Mouse (Mus musculus): ENCODE results near the gene Unc45a. TPM values are rescaled to one million over a fixed set of nuclear protein-coding genes. Genes with fewer than 3 reads are reported as not detected.

Gene Unc45a
- total RNA-seq, 2 experiments from 2014 or later, result 15.8 to 16.0 TPM

DNA sequence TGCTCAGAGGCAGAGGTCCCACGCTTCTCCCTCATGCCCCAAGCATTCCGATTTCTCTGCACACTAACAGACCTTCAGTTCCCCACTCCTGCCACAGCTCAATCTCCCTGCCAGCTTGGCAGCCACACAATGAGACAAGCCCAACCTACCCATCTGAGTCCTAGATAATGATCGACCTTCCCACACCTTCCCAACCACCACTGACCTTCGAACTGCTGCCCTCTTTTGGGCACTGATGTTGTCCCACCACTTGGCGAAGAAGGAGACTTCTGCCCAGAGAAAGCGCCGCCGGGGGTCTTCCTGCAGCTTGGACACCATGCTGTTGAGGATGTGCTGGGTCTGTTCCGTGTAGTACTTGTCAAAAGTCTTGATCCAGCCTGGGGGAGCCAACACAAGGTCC is 27.2 kb upstream of the Unc45a start:
- no peak for DNase-seq

DNA sequence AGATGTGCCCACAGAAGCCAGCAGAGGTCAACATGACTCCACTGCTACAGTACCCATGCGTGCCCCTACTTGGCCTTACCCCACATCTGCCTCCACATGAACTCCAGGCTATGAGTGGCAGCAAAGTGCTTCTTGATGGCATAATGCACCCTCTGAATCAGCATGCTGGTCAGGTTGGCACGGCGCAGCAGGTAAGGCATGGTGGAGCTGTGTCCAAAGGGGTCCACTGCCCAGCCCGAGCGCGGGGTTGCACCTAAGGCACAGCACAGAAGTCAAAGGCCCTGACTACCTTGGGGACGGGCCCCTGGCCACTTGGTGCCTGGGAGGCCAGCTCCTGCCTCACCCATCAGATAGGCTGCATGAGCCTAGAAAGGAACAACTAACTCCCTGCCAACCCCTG is 26.4 kb upstream of the Unc45a start:
- no peak for DNase-seq

DNA sequence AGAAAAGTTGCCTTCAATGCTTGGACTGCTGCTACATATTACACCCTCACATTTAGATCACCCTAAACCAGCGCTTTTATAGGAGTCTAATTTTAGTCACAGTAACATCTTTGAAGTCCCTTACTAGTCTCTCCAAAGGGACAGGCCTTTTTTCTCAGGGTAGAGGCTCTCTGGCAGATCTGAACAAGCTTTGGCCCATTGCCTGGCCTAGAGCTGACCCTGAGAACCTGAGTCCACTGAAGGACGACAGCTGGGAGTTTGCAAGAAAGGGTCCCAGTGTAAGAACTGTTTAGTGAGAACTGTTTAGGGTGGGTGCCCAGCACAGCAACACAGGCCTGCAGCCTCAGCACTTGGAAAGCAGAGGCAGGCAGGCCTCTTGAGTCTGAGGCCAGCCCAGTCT is 25.0 kb upstream of the Unc45a start:
- peak in 1 of 2 experiments; percentile 60 for DNase-seq

DNA sequence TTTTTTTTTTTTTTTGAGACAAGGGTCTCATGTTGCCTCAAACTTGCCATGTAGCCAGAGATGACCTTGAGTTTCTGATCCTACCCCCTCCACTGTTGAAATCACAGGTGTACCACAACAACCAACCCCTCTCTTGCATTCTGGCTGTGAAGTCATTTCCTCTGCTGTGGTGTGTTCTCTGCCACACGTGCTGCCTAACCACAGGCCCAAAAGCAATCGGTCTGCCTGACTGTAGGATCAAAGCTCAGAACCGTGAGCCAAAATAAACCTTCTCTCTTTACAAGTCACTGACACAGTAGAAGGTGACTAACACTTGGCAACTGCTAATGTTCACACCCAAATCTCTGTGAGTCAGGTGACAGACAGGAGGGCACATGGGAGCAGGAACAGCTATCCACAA is 19.6 kb upstream of the Unc45a start:
- DNase-seq, result no peak

DNA sequence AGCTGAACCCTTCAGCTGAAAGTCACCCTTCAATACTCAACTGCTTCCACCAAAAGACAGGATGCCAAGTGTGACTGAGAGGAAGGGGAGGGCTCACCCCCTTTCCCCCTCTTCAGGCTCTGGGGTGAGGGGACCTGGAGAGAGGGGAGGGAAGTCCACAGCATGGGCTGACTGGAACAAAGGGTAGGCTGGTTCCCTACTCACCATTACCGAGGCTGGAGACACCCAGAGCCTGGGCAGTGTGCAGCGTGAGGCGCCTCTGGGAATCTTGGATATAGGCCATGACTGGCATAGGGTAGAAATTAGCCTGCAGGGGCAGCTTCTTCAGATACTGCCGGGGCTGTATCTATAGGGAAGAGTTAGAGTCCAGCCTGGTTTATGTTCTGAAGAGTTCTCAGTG is 17.2 kb upstream of the Unc45a start:
- no peak for DNase-seq

DNA sequence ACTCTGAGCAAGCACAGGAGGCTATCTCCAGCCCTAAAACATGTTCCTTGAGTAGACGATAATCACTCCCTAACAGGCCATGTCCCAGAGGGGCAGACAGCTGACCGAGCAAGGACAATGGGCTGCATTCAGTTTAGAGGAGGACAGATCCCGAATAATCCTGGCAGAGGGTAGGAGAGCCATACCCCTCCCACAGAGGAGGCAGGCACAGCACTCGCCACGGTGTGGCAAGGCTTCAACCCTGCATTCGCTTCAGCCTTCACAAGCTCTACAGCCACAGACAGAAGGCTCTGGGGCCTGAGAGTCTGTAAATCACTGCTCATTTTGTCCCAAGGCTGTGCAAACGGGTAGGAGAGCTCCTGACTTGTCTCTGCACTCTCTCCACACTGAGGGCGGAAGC is 16.4 kb upstream of the Unc45a start:
- peak in 1 of 2 experiments; percentile 43 for DNase-seq

DNA sequence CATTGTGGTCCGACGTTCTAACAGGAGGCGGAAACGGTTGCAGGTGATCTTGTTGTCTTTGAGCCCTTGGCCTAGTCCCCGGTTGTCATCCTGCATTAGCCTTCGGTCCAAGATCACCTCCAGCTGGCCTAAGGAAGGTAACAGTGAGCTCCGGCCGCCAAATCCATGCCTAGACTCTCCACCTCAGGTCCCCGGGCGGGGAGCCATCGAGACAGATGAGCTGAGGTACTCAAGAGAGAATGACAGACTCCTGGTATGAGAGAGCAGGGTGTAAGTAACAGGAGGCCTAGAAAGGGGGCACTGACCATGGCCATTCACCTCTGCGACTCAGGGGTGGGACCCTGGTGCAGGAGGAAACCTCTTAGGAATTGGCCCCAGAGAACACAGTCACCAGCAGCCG is 15.5 kb upstream of the Unc45a start:
- DNase-seq, result no peak

DNA sequence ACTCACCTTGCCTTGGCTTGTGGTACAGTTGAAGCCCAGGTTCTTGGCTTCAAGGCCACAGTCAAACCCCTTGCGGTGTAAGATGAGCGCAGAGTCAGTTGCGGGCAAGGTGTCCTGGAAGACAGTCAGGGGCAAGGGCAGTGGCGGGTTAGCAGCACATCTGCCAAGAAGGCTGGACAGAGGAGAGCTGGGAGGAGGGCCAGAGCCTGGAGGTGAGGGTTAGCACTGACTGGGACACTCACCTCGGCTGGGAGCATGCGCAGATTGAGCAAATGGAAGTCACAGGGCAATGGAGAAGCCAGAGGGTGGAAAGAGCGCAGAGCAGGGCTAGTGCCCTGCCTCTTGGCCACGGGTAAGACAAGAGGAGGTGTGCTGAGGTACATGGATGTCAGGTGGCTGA is 12.1 kb upstream of the Unc45a start:
- DNase-seq, result no peak

DNA sequence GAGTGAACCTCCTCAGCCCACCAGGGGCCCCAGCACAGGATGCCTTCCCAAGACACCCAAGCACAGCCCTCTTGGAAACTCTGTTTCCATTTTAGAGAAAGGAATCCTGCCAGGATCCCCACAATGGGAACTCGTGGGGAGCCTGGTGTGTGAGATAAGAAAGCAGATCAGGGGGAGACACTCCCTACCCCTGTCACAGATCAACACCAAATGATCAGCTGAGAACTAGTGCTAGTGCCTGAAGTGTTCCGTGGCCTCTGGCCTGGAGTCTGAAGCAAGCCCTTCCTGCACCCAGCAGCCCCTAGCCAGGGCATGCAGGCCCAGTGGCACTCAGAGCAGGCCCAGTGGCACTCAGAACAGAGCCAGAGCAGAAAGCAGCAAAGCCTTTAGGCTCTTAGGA is 10.0 kb upstream of the Unc45a start:
- DNase-seq, result no peak

DNA sequence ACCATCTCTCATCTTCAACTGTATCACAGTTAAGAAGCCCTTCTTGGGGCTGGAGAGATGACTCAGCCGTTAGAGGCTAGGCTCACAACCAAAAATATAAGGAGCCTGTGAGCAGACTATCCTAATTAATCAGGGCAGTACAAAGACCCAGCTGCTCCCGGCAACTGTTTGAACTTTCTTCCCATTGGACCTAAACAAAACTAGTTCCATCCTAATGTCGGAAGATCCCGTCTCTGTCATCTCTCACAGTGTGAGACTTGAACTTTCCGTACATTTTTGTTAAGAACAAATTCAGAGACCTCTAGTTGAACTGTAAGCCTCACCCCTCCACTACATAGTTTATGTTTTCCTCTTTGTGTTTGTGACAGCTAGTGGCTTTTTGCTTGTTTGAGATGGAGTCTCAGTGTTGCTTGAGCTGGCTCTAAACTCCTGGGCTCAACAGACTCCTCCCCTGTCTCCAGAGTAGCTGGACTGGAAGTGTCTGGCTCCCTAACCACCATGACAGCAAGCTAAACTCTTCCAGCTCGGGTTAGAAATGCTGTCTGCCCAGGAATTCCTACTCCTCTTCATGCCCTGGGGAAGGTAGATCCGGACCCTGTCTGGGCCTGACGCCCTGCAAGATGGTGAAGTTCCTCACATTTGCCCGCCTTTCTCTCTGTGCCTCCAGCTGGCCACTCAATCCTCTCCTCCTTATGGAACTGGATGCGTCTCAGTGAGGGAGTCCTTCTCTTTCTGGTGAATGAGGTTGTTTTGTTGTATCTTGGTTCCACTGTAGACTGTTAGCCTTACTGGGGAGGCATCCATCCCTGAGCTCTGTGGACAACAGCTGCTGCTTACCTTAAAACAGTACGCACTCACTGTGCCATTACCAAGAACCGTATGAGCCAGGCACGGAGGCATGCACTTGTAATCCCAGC is 7.1 kb upstream of the Unc45a start:
- no peak for DNase-seq

DNA sequence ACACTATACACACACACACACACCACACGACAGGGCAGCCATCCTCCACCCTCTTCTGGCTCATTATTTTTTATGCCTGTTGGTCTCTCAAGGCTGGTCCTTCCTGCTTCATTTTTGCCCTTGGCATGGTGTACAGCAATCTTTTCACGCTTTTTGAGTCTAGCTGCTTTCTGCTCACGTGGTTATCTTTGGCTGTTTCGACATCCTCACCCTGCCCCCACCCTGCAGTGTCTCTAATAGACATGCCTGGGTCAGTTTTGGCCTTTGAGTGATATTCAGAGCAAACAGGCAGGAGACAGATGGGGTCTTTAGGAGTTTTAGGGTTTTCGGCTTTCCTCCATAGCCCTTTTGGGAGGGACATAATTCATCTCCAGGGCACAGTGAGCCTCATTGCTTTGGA is 6.0 kb upstream of the Unc45a start:
- no peak for DNase-seq

DNA sequence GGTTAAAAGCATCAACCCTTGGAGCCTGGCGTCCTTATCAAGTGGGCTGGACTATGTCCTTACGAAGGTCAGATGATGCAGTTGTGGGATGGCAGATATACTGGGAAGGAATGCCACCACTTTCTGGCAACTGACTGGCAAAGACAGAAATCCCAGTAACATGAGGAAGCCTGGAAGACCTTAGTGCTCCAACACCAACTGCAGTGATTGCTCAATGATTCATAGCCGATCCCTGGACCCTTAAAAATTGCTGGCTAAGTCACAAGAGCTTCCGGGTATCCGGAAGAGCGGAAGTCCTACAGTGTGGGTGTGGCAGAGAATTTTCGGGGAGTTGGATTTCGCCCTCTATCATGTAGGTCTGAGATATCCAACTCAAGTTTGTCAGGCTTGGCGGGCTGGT is 5.4 kb upstream of the Unc45a start:
- DNase-seq, result no peak

DNA sequence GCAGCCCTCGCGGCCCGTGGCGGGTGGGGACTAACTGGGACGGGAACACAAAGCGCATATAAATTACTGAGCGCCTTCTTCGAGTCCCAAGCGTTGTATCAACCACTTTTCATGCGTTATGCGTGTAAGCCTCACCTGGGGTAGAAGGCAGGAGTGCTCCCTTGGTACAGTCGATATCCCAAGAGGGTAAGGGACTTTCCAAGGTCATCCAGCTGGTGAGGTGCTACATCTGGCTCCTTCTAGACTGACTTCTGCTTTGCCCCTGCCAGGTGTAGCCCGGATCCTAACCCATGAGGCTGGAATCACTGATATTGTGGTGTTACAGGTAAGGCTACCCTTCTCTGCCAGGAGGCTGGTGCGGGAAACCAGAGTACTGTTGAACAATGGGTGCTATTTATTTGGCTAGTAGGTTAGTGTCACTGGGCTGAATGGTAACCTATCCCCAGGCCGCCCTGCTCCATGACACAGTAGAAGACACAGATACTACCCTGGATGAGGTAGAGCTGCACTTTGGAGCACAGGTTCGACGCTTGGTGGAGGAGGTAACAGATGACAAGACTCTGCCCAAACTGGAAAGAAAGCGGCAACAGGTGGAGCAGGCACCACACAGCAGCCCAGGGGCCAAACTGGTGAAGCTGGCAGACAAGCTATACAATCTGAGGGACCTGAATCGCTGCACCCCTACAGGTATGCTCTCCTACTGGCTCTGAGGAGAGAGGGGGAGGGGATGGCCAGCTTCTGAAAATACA is 2.6 kb upstream of the Unc45a start:
- no peak for DNase-seq

DNA sequence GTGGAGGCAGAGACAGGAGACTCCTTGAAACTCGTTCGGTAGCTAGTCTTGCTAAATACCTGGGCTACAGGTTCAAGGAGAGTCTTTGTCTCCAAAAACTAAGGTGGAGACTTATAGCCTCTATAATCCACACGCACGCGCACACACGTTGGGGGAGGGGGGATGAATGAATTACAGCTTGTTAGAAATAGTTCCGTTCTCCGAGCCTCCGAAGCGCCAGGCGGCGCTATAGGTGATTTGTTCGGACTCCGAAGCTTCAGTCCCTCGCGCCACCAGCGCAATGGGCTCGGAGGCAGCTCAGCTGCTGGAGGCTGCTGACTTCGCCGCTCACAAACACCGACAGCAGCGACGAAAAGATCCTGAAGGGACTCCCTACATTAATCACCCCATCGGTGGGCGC is 2.1 kb upstream of the Unc45a start, which contains the start of gene Hddc3:
Hddc3 (plus strand) TSS at position 247 of the 400 bp plus-strand sequence.
- DNase-seq, result peak; percentile 93 to 98

DNA sequence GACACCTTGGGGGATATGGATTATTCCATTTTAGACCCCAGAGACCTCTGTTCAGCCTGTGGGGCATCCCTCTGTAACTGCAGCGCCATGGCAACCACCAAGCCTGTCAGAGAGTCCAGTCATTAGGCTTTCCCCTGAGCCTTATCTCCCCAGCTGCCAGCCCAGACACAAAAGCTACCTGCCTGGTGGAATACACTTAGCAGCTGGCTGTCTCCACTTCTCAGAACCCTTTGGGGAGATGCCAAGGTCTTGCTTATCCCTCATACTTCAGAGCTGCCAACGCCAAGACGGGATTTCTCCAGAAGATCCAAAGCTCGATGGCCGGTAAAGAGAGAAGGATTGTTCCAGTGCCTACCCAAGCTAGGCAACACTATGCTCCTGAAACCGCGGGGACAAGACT is 988 bp upstream of the Unc45a start:
- DNase-seq, result no peak

DNA sequence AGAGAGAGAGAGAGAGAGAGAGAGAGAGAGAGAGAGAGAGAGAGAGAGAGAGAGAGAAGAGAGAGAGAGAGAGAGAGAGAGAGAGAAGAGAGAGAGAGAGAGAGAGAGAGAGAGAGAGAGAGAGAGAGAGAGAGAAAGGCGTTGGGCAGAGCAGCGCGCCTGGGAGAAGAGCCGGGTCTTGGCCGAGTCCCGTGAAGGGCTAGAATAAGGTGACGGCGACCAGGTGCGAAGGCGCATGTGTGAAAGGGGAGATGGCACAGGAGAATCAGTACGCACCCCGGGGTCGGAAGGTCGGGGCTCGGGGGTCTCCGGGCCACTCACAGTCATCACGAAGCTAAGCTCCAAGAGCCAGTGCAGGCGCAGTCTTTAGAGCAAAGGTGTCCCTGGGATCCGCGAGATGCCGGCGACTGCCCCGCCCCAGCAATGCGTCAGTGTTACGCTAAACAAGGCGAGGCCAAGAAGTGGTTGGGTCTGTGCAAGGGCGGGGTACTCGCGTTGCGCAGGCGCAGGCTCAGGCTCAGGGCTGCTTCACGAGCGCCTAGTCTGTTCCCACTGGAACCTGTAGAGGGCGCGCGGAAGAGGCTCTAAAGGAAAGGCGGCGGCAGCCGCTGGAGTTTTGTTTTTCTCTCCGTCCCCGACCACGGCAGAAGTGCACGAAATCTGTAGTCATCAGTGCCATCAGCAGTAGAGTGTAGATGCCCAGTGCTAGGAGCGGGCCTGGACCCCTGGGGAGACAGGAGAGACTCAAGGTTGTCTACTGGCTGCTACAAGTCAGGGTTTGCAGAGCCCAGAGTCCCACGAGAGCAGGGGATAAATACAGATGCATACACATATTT is 794 bp downstream of the Unc45a start:
- DNase-seq, result peak; percentile 99

DNA sequence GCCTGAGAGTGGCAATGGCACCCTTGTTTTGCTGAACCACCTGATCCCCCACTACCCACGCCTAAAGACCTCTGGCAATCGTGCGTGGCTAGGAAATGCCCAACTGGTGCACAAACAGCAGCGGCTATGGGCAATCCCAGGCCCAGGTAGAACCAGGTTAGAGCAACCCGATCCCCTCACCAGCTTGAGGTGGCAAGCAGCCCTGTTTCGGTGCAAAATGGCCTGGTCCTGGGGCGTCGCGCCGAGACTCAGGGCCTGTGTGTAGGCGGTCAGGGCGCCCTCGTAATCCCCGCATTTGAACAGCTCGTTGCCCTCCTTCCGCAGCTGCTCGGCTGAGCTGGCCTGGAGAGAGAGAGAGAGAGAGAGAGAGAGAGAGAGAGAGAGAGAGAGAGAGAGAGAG is 1.4 kb downstream of the Unc45a start:
- DNase-seq, result peak in 1 of 2 experiments; percentile 49

DNA sequence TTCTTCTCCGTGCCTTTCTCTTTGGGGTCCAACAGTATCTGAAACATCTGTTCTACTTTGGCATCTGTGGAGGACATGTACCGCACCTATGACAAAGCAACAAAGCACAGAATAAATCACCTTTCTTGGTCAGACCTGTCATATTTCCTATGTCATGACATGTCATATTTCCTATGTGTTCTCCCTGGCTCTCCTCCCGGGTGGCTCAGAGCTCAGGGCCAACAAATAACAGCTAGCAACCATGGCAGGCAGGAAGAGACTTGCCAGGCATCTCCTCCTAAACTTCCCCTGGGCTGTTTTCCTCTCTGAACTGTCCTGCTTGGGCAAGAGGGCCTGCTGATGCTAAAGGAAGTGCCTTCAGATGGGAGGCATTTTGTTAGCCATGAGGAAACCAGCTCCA is 3.9 kb downstream of the Unc45a start:
- DNase-seq, result no peak

DNA sequence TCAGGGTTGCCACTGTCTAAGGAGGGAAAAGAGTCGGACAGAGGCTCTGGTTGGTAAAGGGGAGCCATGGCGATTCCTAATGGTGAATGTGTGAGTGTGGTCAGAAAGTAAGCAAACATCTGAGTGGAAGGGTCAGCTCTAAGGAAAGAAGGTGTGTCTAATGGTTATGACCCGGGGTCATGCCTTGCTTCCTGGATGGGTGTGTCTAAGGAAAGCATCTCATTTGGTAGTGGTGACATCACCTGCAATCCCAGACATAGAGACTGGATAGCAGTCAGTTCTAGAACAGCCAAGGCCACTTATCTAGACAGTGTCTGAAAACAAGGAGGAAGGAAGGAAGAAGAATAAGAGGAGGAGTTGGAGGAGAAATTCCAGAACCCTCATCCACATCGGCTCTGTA is 6.0 kb downstream of the Unc45a start:
- DNase-seq, result no peak

DNA sequence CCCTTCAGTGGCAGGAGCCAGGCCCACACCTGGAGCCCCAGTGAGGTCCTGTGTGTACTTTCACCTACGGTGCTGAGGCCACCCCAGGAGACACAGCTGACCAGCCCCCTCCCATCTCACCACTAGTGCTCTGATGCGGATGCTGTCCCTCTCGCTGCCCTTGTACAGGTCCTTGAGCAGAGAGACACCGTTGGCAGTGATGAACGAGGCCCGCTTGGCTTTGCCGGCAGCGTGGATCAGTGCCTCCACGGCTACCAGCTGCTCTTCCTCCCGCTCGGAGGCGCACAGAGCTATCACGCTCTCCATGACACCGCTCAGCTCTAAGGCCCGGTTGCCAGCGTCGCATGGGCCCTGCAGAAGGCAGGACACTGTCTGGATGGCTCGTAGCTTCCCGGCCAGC is 9.4 kb downstream of the Unc45a start:
- DNase-seq, result no peak

DNA sequence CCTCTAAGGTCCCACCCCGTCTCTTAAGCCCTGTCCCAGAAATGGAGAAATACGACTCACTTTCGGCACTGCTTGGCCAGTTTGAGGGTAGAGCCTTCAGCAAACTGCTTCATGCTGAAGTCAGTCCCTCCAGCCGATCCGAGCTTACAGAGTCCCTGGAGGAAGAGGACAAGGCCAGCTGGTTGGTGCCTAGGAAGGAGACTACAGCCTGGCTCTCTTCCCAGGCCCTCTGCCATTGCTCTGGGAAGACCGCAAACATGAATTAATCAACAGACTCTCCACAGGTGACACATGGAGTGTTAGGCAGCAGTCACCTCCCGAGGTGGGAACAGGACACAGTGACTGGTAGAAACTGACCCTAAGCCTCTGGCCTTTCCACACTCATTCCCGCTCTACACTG is 10.5 kb downstream of the Unc45a start:
- DNase-seq, result no peak

DNA sequence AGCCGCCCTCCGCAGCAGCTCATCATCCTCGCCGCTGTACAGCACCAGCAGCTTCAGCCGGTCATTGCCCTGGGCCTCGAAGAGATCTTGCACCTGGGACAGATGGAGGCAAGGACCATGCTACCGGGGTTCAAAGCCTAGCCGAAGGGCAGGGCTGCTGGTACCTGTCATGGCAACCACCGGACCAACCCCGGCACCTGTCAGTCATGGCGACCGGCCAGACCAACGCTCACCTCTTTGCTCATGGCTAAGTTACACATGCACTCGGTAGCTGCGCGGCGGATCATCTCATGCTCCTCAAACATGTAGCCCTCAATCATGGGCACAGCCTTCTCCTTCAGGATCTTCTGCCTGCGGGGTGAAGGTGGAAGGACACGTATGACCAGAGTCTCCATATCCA is 14.7 kb downstream of the Unc45a start:
- no peak for DNase-seq

Data from heart, adult 18-20 months (tissue).